Mouse (Mus musculus) bone marrow, adult 2 months (tissue): ENCODE results near the gene Vps53. TPM values are rescaled to one million over a fixed set of nuclear protein-coding genes. Genes with fewer than 3 reads are reported as not detected.
"Not testable (repeated sequence)": the region's sequence is repeated elsewhere in the genome, so short reads cannot be mapped to it uniquely, and the experiment has no call there.

Experiments
- H3K27ac ChIP-seq: fragments of 200-500 bp; 2 replicates; pipeline ENCODE4 v1.5.1; 2012; ENCODE audit warnings: low read depth, mild to moderate bottlenecking, control low read depth, inconsistent platforms, low read length; ENCODE audit not compliant: control insufficient read depth, poor library complexity, insufficient read depth
- H3K4me1 ChIP-seq: fragments of 200-500 bp; 2 replicates; pipeline ENCODE4 v1.6.1; 2011; ENCODE audit warnings: low read length; ENCODE audit not compliant: control insufficient read depth, insufficient read depth
- H3K4me3 ChIP-seq: fragments of 200-500 bp; replicated peaks from 2 replicates; pipeline ENCODE3; 2011; ENCODE audit warnings: mild to moderate bottlenecking, low read depth, low read length, control low read depth; ENCODE audit not compliant: control insufficient read depth
- CTCF ChIP-seq: fragments of 200-500 bp; IDR thresholded peaks from 2 replicates; pipeline ENCODE4 v1.5.1; 2011; ENCODE audit warnings: low read length, control low read depth; ENCODE audit not compliant: control insufficient read depth, insufficient read depth
- POLR2A ChIP-seq: fragments of 200-500 bp; IDR thresholded peaks from 2 replicates; pipeline ENCODE4 v1.6.1; 2011; ENCODE audit warnings: low read depth, mild to moderate bottlenecking, control low read depth, low read length, borderline replicate concordance; ENCODE audit not compliant: control insufficient read depth
- WGBS: fragments of 180-500 bp; shearing (Covaris S2); methylation state at CpG from one replicate; pipeline ENCODE4 v1.1.7; 2018; 5-methylcytosine and 5-hydroxymethylcytosine counted together
- polyA plus RNA-seq: library from polyadenylated mRNA; stranded (reverse); fragments of >200 nt; gene quantifications from 2 replicates; pipeline ENCODE4 v1.2.4, GENCODE M21; 2011; ENCODE audit warnings: low replicate concordance; ENCODE audit not compliant: missing spikeins, insufficient read depth, insufficient read length

Vps53 gene
- 14.4 and 27.0 TPM in 2 replicates for polyA plus RNA-seq

DNA sequence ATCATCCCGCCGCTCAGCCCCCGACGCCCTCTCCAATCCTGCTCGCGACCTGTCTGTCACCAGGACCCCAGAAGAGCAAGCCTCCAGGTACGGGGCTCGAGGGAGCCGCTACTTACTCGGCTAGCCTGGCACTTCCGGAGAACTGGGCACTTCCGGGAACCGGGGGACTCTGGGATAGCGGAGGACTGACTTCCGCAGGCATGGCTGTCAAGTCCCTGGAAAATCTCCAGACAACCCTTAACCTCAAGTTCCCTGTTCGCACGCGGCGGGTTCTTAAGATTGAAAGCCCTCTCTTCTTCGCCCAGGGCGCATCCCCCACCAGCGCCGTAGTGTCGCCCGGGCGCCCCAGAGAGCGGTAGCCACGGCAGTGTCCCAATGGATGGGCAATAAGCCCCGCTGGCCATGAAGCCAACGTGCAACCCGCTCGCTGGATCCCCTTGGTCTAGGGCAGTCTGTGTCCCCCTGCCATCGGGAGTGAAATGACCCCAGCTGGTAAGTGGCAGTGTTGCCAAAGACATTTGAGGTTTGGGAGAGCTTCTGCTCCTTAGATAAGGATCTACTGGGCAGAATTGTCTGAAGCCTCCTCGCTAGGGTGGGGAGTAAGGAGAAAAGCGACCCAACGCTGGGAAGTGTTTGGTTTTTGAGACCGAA, at the start of gene Vps53, which contains the start of gene Fam57a:
Gene Vps53 (minus strand): TSS at position 153 of the 651 bp plus-strand sequence.
Gene Fam57a (plus strand): TSS at position 177 of the 651 bp plus-strand sequence.
- H3K4me3 ChIP-seq = peak within 1 kb of the TSS; percentile 99
- 1% methylated on average over 37 of the region's 37 CpGs for WGBS
- no peaks in the 10 kb centered on the region; the same call in 1 of the 2 replicates for H3K4me1 ChIP-seq
- peak within 1 kb of the TSS; percentile 51 for H3K27ac ChIP-seq
- TF ChIP-seq CTCF (no peak), POLR2A (peak; percentile 31; the same call in 1 of the 2 replicates)

GRCm38 (mm10) chr11:76225051-76225450, 45.6 kb upstream of the Vps53 start:
- TF ChIP-seq POLR2A = no peak
- no peak for TF ChIP-seq CTCF
- Histone ChIP-seq H3K4me1 (no peaks in the 10 kb centered on the region), H3K4me3 (no peak overlapping the region), H3K27ac (no peak overlapping the region)

DNA sequence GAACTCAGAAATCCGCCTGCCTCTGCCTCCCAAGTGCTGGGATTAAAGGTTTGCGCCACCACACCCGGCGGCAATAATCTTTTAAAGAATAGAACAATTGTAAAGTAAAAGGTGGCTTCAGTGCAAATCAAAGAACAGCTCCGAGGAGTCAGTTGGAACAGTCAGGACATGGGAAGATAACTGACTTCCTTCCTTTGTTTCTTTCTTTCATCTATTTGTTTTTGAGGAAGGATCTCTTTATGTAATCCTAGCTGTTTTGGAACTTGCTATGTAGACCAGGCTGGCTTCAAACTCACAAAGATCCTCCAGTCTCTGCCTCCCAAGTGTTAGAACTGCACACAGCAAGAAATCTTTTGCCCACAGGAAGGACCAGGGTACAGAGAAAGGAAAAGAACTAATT, 45.2 kb upstream of the Vps53 start:
- 86% methylated on average over 5 of the region's 5 CpGs for whole genome bisulfite sequencing
- Histone ChIP-seq H3K4me1 (no peaks in the 10 kb centered on the region), H3K4me3 (no peak overlapping the region), H3K27ac (no peak overlapping the region)
- no peak for TF ChIP-seq CTCF
- TF ChIP-seq POLR2A = no peak

DNA sequence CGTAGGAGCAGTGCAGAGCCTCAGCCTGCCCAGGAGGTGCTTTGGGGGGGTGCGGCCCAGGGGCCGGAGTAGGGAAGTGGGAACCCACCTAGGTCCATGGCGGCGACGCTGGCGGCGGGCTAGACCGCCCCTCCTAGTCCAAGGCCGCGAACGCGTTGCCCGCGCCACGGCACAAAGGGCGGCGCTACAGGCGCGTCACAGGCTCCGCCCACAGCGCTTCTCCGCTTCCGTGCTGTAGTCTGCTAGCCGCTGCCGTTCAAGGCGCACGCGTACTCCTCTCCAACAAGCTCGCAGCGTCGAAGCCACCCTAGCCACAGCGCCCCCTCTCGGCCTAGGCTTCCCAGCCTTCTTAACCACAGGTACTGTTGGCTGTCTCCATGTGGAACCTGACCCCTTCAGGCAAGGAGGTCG, 37.9 kb upstream of the Vps53 start, which contains the start of the genes Dbil5 and Gemin4:
Gene Dbil5 (plus strand): TSS at position 219 of the 411 bp plus-strand sequence.
Gene Gemin4 (minus strand): TSS at position 275 of the 411 bp plus-strand sequence.
- WGBS = under 1% methylated on average over 35 of the region's 35 CpGs
- Histone ChIP-seq H3K27ac (peak within 1 kb of the TSS; percentile 53), H3K4me3 (peak within 1 kb of the TSS; percentile 84), H3K4me1 (no peaks in the 10 kb centered on the region)
- peak; percentile 99 for TF ChIP-seq CTCF
- peak; percentile 90; the same call in 1 of the 2 replicates for TF ChIP-seq POLR2A

DNA sequence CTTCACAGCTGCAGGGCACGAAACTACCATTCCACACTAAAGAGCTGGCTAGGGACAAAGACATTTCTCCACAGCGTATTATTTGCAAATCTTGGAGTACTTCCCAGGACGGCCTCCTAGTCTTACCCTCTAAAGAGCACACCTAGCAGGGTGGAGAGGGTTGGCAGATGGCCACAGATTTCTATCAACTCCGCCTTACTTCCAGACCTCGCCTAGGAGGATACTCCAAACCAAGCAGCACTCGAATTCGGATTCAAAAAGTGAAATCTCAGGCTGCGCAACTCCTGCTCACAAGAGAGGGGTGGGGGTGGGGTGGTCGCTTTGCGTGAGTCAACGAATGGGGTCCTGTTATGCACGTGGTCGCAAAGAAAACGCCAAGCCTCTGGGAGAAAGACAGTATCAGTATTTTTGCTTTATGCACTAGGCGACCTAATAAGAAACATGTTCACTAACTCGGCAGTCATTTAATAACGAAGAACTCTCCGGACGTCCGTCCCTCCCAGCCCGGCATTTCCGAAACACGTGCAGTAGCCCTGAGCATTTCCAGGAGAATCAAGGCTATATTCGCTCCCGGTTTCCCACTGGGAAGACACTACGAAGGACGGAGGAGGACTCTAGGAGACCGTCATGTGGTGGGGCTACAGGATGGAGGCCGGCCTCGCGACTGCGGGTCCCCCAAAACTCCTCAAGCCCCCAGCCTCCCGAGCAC, 37.4 kb upstream of the Vps53 start:
- TF ChIP-seq POLR2A = no peak
- TF ChIP-seq CTCF = no peak

DNA sequence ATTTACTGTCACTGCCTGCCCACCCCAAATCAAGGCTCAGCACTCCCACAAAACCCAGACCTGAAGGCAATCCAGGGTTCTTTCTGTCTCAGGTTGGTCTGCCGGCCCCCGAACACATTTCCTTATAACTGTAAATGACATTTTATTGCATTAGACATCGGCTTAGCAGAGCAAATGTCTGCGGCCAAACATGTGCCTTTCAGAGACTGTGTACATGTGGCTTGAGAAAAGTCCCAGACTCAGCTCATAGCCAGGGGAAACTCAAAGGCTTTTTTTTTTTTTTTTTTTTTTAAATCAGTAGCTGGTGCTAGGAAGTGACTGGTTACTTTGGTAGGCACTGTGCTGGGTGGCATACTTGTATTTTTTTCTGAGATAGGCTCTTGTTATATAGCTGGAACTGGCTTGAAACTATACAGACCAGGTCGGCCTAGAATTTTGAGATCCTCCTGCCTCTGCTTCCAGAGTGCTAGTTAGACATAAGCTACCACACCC, 36.6 kb upstream of the Vps53 start:
- TF ChIP-seq POLR2A (no peak), CTCF (no peak)
- H3K27ac ChIP-seq = no peak overlapping the region
- H3K4me3 ChIP-seq = no peak overlapping the region

More for the DNA sequence above, 37.4 kb upstream of the Vps53 start:
- Histone ChIP-seq H3K4me1 (no peaks in the 10 kb centered on the region), H3K27ac (peak overlapping the region; percentile 53), H3K4me3 (peak overlapping the region; percentile 84)
- WGBS = 1% methylated on average over 33 of the region's 33 CpGs

DNA sequence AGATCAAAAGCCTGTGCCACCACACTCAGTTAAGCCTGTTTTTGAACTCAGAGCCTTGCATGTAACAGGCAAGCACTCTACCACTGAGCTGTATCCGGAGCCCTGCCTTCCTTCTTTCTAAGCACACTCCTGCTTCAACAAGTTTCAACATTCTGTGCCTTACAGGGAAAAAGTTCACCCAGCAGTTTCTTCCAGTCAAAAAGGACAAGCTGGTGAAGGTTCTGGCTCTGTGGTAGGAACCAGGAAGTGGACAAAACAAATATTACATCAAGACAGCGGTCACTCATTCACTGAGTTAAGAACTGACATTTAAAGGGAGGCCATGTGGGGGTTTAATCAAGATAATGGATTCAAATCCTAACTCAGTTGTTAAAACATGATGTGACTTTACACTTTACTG, 35.6 kb upstream of the Vps53 start:
- TF ChIP-seq POLR2A (no peak), CTCF (no peak)
- WGBS = 64% methylated on average over 2 of the region's 2 CpGs
- H3K27ac ChIP-seq = no peak overlapping the region
- H3K4me1 ChIP-seq = no peaks in the 10 kb centered on the region
- H3K4me3 ChIP-seq = no peak overlapping the region

More for the DNA sequence above, 36.6 kb upstream of the Vps53 start:
- 86% methylated on average over 5 of the region's 5 CpGs for WGBS
- no peaks in the 10 kb centered on the region for H3K4me1 ChIP-seq

- Histone ChIP-seq H3K27ac (no peak overlapping the region), H3K4me3 (no peak overlapping the region), H3K4me1 (no peaks in the 10 kb centered on the region)
- 85% methylated on average over 5 of the region's 5 CpGs for WGBS
- TF ChIP-seq POLR2A (no peak), CTCF (no peak)
These were observed 34.4 kb upstream of the Vps53 start for GRCm38 (mm10) chr11:76213841-76214240.

GRCm38 (mm10) chr11:76211595-76211994, 32.1 kb upstream of the Vps53 start:
- H3K4me3 ChIP-seq, H3K4me1 ChIP-seq, H3K27ac ChIP-seq: not testable (repeated sequence)
- WGBS = 95% methylated on average over 5 of the region's 6 CpGs
